Mouse (Mus musculus) lung, postnatal 10 days (tissue): ENCODE data around the gene H2-M1.

Experiments used
- DNase-seq: peaks from one replicate; pipeline ENCODE4 v3.0.0; 2021

The H2-M1 gene

GRCm38 (mm10) chr17:36672119-36672518 lies at the start of gene H2-M1:
Gene H2-M1, minus strand, starts transcription at chr17:36672219.
- no peak for DNase-seq

- no peak for DNase-seq
Measured at GRCm38 (mm10) chr17:36697693-36698092, 25.7 kb upstream of the H2-M1 start.

- DNase-seq: no peak
Measured at GRCm38 (mm10) chr17:36642566-36642965, 29.5 kb downstream of the H2-M1 start, which contains the start of gene H2-M9. Gene H2-M9, minus strand, starts transcription at chr17:36642666.
